Mouse (Mus musculus) forebrain, postnatal 0 days (tissue): ENCODE results near the gene Ptgr2. TPM values are rescaled to one million over a fixed set of nuclear protein-coding genes. Genes with fewer than 3 reads are reported as not detected.
"Not testable (repeated sequence)": the region's sequence is repeated elsewhere in the genome, so short reads cannot be mapped to it uniquely, and the experiment has no call there.

ENCODE experiments used
- ATAC-seq: fragments of 200-750 bp; cut with Nextera tagmentation; 2 replicates; pipeline ENCODE4 v1.8.0; 2017; ENCODE audit warnings: mild to moderate bottlenecking, moderate library complexity
- DNase-seq: peaks from one replicate; pipeline ENCODE4 v3.0.0-alpha.2; 2015
- H3K27ac ChIP-seq: fragments of 300-500 bp; sonication (generic); 2 replicates; pipeline ENCODE4 v1.5.1; 2014; ENCODE audit warnings: low read depth, mild to moderate bottlenecking, antibody characterized with exemption, low read length, moderate library complexity, mixed read lengths
- H3K27me3 ChIP-seq: fragments of 300-500 bp; sonication (generic); 2 replicates; pipeline ENCODE4 v1.6.1; 2014; ENCODE audit warnings: mild to moderate bottlenecking, low read length, mixed read lengths; ENCODE audit not compliant: insufficient read depth
- H3K36me3 ChIP-seq: fragments of 300-500 bp; sonication (generic); 2 replicates; pipeline ENCODE4 v1.6.1; 2014; ENCODE audit warnings: mild to moderate bottlenecking, moderate library complexity; ENCODE audit not compliant: insufficient read depth
- H3K4me1 ChIP-seq: fragments of 300-500 bp; sonication (generic); 2 replicates; pipeline ENCODE4 v1.6.1; 2014; ENCODE audit warnings: antibody characterized with exemption; ENCODE audit not compliant: insufficient read depth
- H3K4me2 ChIP-seq: fragments of 300-500 bp; sonication (generic); 2 replicates; pipeline ENCODE4 v1.6.1; 2014; ENCODE audit warnings: low read depth, mild to moderate bottlenecking, moderate library complexity
- H3K4me3 ChIP-seq: fragments of 300-500 bp; sonication (generic); 2 replicates; pipeline ENCODE4 v1.5.1; 2014; ENCODE audit warnings: low read depth, low read length, mixed read lengths
- H3K9ac ChIP-seq: fragments of 300-500 bp; sonication (generic); 2 replicates; pipeline ENCODE4 v1.6.1; 2014; ENCODE audit warnings: mild to moderate bottlenecking
- H3K9me3 ChIP-seq: fragments of 300-500 bp; sonication (generic); 2 replicates; pipeline ENCODE4 v1.6.1; 2016; ENCODE audit warnings: low read length
- CTCF ChIP-seq: sonication (generic); IDR thresholded peaks from 2 replicates; pipeline ENCODE4 v1.5.1; 2016; ENCODE audit warnings: antibody characterized with exemption, control low read depth, low read depth
- WGBS: fragments of 180-500 bp; shearing (Covaris S2); extraction: QIAGEN DNeasy Blood & Tissue Kit; methylation state at CpG from one replicate; pipeline ENCODE4 v1.1.7; 2014; 5-methylcytosine and 5-hydroxymethylcytosine counted together
- polyA plus RNA-seq: library from polyadenylated mRNA; unstranded; fragments of >200 nt; fragmentation: Nextera tagmentation; extraction: Ambion mirVana; gene quantifications from 2 replicates; pipeline ENCODE4 v1.2.1, GENCODE M21; 2015
- total RNA-seq: library from RNA; depleted of rRNA; stranded (reverse); fragments of >200 nt; gene quantifications from 2 replicates; pipeline ENCODE4 v1.2.3, GENCODE M21; 2014; rRNA removed

Gene Ptgr2
- 14.5 and 18.7 TPM in 2 replicates for total RNA-seq
- polyA plus RNA-seq, result 11.0 and 17.3 TPM in 2 replicates

DNA sequence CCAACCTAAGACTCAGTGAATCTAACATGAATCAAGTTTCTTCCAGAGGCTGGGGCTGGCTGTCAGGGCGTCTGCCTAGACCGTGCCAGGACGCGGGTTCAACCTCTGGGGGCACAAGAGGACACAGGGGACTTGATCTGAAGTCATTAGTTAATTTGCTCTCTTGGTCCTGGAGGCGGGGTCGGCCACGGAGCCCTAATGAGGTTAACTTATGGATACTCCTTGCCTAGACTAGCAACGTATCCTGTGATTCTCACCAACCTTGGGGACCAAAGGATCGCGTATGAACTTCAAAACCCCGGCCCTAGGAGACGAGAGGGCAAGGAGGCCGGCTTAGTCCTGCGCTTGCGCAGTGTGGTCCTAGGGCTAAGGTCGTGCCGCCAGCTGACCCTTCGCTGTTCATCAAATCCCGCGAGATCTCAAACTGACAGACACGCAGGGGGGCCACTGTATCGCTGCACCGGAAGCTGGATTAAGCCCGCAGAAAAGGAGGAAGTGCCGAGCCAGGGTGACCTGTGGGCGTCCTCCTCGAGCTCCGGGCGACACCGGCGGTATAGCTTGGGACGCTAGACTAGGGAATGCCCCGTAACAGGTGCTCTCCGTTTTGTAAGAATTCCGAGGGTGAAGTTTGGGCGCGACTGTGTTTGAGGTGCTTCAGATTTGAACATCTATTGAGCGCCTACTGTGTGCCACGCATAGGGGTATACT lies at the start of gene Ptgr2:
Gene Ptgr2 (plus strand): TSS at position 348 of the 708 bp plus-strand sequence.
- DNase-seq (peak; percentile 90), ATAC-seq (peak; percentile 98)
- TF ChIP-seq CTCF, result peak; percentile 7; the same call in 1 of the 2 replicates
- H3K27ac ChIP-seq, result peak within 1 kb of the TSS; percentile 22; the same call in 1 of the 2 replicates
- peak within 1 kb of the TSS; percentile 58 for H3K4me3 ChIP-seq
- peak within 1 kb of the TSS; percentile 51 for H3K9ac ChIP-seq
- no peaks in the 10 kb centered on the region for H3K27me3 ChIP-seq
- no peaks in the 10 kb centered on the region for H3K9me3 ChIP-seq
- peak within 1 kb of the TSS; percentile 72 for H3K4me2 ChIP-seq
- no peaks in the 10 kb centered on the region; the same call in 1 of the 2 replicates for H3K4me1 ChIP-seq
- no peaks in the 10 kb centered on the region for H3K36me3 ChIP-seq
- WGBS, result under 1% methylated on average over 39 of the region's 39 CpGs

DNA sequence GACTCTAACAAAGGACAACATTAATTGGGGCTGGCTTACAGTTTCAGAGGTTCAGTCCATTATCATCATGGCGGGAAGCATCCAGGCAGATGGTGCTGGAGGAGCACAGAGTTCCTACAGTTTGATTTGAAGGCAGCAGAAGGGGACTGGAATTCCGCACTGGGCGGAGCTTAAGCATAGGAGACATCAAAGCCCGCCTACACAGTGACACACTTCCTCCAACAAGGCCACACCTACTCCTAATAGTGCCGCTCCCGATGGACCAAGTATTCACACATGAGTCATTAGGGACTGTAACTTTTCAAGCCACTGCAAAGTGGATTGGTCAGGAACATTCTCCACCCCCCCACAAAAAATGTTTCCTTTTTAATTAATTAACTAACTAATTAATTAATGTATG lies 49.5 kb upstream of the Ptgr2 start:
- DNase-seq (no peak), ATAC-seq (no peak)
- Histone ChIP-seq H3K27ac (no peak overlapping the region), H3K4me3 (no peak overlapping the region), H3K36me3 (no peaks in the 10 kb centered on the region), H3K27me3 (no peaks in the 10 kb centered on the region), H3K9me3 (no peaks in the 10 kb centered on the region), H3K9ac (no peak overlapping the region), H3K4me1 (no peaks in the 10 kb centered on the region), H3K4me2 (no peak overlapping the region)
- TF ChIP-seq CTCF, result no peak
- 94% methylated on average over 6 of the region's 6 CpGs for WGBS

DNA sequence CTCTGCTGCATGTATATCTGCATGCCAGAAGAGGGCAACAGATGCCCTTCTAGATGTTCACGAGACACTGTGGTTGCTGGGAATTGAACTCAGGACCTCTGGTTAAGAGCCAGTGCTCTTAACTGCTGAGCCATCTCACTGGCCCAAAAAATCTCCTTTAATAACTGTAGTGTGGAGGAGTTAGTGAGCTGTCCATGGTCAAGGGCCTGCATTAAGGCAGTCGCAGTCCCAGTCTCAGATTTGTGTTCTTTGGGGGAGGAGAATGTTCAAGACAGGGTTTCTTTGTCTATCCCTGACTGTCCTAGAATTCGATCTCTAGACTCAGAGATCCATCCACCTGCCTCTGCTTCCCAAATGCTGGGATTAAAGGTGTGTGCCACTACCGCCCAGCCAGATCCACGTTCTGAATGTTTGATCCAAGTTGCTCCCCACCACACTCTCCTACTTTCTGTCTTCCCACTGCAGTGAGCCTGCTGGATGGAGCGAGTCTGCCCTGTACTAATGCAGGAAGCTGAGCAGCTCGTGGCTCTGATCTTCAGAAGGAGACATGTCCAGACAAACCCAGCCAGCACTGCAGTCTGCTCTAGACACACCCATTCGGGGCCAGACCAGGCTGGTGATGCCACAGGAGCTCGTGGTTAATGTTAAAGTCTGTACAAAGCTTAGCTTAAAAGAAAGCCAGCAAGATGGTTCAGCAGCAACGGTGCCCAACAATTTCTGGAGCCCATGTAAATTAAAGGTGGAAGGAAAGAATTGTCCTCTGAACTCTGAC lies 48.9 kb upstream of the Ptgr2 start:
- Histone ChIP-seq H3K4me2 (no peak overlapping the region), H3K27ac (no peak overlapping the region), H3K4me3 (no peak overlapping the region), H3K9me3 (no peaks in the 10 kb centered on the region), H3K36me3 (no peaks in the 10 kb centered on the region), H3K4me1 (no peaks in the 10 kb centered on the region), H3K27me3 (no peaks in the 10 kb centered on the region), H3K9ac (no peak overlapping the region)
- WGBS, result 89% methylated on average over 10 of the region's 10 CpGs
- TF ChIP-seq CTCF, result no peak
- DNase-seq (no peak), ATAC-seq (no peak)

DNA sequence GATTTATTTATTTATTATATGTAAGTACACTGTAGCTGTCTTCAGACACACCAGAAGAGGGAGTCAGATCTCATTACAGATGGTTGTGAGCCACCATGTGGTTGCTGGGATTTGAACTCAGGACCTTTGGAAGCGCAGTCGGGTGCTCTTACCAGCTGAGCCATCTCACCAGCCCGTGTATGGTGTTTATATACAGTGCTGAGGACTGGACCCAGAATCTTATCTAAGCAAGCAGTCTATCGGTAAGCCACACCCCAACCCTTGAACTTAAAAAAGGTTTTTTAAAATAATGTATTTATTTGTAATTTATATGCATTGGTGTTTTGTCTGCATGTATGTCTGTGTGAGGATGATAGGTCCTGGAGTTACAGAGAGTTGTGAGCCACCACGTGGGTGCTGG lies 48.0 kb upstream of the Ptgr2 start:
- ATAC-seq, H3K27me3 ChIP-seq: not testable (repeated sequence)
- WGBS, result 94% methylated on average over 5 of the region's 5 CpGs

DNA sequence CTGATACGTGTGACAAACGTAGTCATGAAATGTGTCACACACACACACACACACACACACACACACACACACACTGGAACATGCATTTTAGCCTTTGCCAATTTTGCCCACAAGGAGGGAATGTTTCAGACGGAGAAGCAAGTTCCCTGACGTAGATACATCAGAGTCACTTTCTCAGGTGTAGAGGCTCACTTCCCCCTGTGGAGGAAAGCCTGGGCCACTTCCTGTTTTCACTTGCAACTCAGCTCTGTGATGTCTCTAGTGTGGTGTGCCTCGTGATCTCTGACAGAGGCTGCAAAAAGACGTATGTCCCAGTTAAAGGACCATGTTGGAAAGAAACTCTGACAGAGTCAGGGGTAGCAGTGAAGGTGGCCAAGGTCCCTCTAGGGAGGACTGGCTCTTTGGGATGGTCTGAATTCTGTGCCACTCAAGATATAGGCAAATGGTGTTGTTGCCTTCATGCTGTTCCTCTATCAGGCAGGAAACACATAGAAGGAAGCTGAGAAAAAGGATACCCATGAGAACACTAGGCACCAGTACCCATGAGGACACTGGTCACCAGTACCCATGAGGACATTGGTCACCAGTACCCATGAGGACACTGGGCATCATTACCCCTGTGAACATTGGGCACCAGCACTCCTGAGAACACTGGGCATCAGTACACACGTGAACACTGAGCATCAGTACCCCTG lies 41.8 kb upstream of the Ptgr2 start:
- DNase-seq (no peak), ATAC-seq (no peak)
- TF ChIP-seq CTCF, result no peak
- Histone ChIP-seq H3K9ac (no peak overlapping the region), H3K4me3 (no peak overlapping the region), H3K27ac (no peak overlapping the region), H3K36me3 (no peaks in the 10 kb centered on the region), H3K4me1 (no peaks in the 10 kb centered on the region), H3K4me2 (no peak overlapping the region), H3K9me3 (no peaks in the 10 kb centered on the region), H3K27me3 (no peaks in the 10 kb centered on the region)
- WGBS, result 88% methylated on average over 7 of the region's 7 CpGs

More for the DNA sequence above, 48.0 kb upstream of the Ptgr2 start:
- not testable (repeated sequence) for DNase-seq, H3K9ac ChIP-seq, H3K9me3 ChIP-seq, H3K4me1 ChIP-seq, H3K4me2 ChIP-seq, H3K36me3 ChIP-seq, H3K27ac ChIP-seq, H3K4me3 ChIP-seq

DNA sequence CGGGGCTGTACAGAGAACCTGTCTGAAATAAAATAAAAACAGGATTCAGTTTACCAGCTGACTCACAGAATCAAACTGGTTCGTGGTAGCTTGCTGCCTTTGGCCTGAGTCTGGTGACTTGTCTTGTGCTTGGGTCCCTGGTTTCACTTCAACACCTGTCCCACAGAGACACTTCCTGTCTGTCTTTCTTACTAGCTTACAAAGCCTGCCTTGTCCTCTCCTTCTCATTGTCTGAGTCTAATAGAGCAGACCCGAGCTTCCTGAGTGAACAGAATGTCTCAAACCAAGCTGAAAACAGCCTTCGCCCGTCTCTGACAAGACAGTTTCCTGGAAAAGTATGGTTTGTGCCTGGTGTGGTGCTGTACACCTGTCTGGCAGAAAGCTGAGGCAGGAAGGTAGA lies 39.3 kb upstream of the Ptgr2 start:
- TF ChIP-seq CTCF, result no peak
- no peak for DNase-seq
- 50% methylated on average over 5 of the region's 5 CpGs for WGBS

More for the DNA sequence above, 39.3 kb upstream of the Ptgr2 start:
- no peaks in the 10 kb centered on the region for H3K9me3 ChIP-seq
- no peaks in the 10 kb centered on the region for H3K4me1 ChIP-seq
- H3K4me3 ChIP-seq, result no peak overlapping the region
- H3K27me3 ChIP-seq, result no peaks in the 10 kb centered on the region
- no peak overlapping the region for H3K9ac ChIP-seq
- no peak overlapping the region for H3K4me2 ChIP-seq
- H3K36me3 ChIP-seq, result no peaks in the 10 kb centered on the region
- no peak overlapping the region for H3K27ac ChIP-seq
- ATAC-seq, result no peak
